Mouse (Mus musculus) myocyte (in vitro differentiated cells): Measurements from ENCODE around the gene Btrc. TPM values are rescaled to one million over a fixed set of nuclear protein-coding genes. Genes with fewer than 3 reads are reported as not detected.

ENCODE experiments used
- H3K27me3 ChIP-seq: one replicate; pipeline ENCODE4 v1.6.1; 2011; ENCODE audit not compliant: control insufficient read depth, insufficient read depth, insufficient read length
- H3K36me3 ChIP-seq: one replicate; pipeline ENCODE4 v1.6.1; 2011; ENCODE audit not compliant: control insufficient read depth, insufficient read depth
- H3K4me2 ChIP-seq: one replicate; pipeline ENCODE4 v1.6.1; 2011; ENCODE audit warnings: low read depth, control low read depth
- H3K4me3 ChIP-seq: one replicate; pipeline ENCODE4 v1.5.1; 2011; ENCODE audit warnings: mild to moderate bottlenecking, control low read depth, moderate library complexity
- H3K79me2 ChIP-seq: one replicate; pipeline ENCODE4 v1.6.1; 2011; ENCODE audit not compliant: control insufficient read depth, insufficient read depth
- H3ac ChIP-seq: one replicate; pipeline ENCODE4 v1.6.1; 2011; ENCODE audit not compliant: control insufficient read depth, insufficient read length
- CEBPB ChIP-seq: IDR thresholded peaks from 2 replicates; pipeline ENCODE4 v1.6.1; 2011; ENCODE audit warnings: mild to moderate bottlenecking, moderate library complexity; ENCODE audit not compliant: poor library complexity, insufficient read depth, severe bottlenecking
- E2F4 ChIP-seq: IDR thresholded peaks from one replicate; pipeline ENCODE4 v1.6.1; 2011; ENCODE audit warnings: mild to moderate bottlenecking, control low read depth, moderate library complexity; ENCODE audit not compliant: insufficient read depth
- MAX ChIP-seq: IDR thresholded peaks from one replicate; pipeline ENCODE4 v1.6.1; 2011; ENCODE audit warnings: low read depth, mild to moderate bottlenecking, control low read depth
- MYOD1 ChIP-seq, 3 experiments: IDR thresholded peaks; one replicate each; pipeline ENCODE4 v1.6.1; 2011; ENCODE audit warnings: control low read depth in 2 of 3, low read depth in 2 of 3, mild to moderate bottlenecking in 2 of 3, moderate library complexity in 1 of 3; ENCODE audit not compliant: insufficient read length in 2 of 3, control insufficient read depth in 1 of 3
- MYOG ChIP-seq, 3 experiments: IDR thresholded peaks; one replicate each; pipeline ENCODE4 v1.6.1; 2011; ENCODE audit warnings: control low read depth in 2 of 3, low read depth in 2 of 3, mild to moderate bottlenecking in 2 of 3; ENCODE audit not compliant: insufficient read length in 2 of 3, control insufficient read depth in 1 of 3, insufficient read depth in 1 of 3
- POLR2A ChIP-seq: IDR thresholded peaks from one replicate; pipeline ENCODE4 v1.6.1; 2011; ENCODE audit warnings: low read depth, mild to moderate bottlenecking, control low read depth, moderate library complexity; ENCODE audit not compliant: insufficient read length
- POLR2AphosphoS2 ChIP-seq: IDR thresholded peaks from one replicate; pipeline ENCODE4 v1.6.1; 2011; ENCODE audit warnings: low read depth, control low read depth; ENCODE audit not compliant: insufficient read length
- REST ChIP-seq: IDR thresholded peaks from one replicate; pipeline ENCODE4 v1.6.1; 2011; ENCODE audit warnings: mild to moderate bottlenecking, control low read depth, moderate library complexity; ENCODE audit not compliant: insufficient read depth, insufficient read length
- SRF ChIP-seq: IDR thresholded peaks from one replicate; pipeline ENCODE4 v1.6.1; 2011; ENCODE audit warnings: low read depth; ENCODE audit not compliant: control insufficient read depth, insufficient read length
- TCF12 ChIP-seq: IDR thresholded peaks from one replicate; pipeline ENCODE4 v1.6.1; 2011; ENCODE audit warnings: mild to moderate bottlenecking, control low read depth; ENCODE audit not compliant: poor library complexity, insufficient read depth, severe bottlenecking
- TCF3 ChIP-seq: IDR thresholded peaks from one replicate; pipeline ENCODE4 v1.6.1; 2011; ENCODE audit warnings: low read depth, control low read depth; ENCODE audit not compliant: insufficient read length
- USF1 ChIP-seq: IDR thresholded peaks from one replicate; pipeline ENCODE4 v1.6.1; 2011; ENCODE audit warnings: low read depth, mild to moderate bottlenecking, control low read depth, moderate library complexity
- polyA plus RNA-seq: library from polyadenylated mRNA; unstranded; fragments of >200 nt; fragmentation: generic; extraction: Trizol; gene quantifications from one replicate; pipeline ENCODE4 v1.2.1, GENCODE M21; 2012; ENCODE audit warnings: missing spikeins

Btrc gene
- polyA plus RNA-seq, 1 experiment: 17.0 TPM

DNA sequence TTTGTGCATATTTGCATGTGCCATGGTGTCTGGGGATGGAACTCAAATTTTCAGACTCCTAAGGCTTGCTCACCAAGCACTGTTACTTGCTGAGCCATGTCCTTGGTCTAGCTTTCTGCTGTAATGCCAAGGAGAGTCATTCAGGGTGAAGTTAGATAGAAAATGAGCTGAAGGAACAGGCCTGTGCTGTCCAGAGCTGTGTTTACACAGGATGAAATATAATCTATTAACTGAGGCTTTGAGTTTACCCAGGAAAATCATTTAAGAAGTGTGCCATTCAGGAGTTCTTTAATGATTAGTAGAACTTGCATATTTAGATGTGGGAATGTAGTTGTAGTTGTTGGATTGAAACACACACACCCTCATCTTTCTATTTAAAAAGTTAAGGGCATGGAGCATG, 54.1 kb downstream of the Btrc start:
- H3K36me3 ChIP-seq: no peaks in the 10 kb centered on the region
- TF ChIP-seq CEBPB (no peak), SRF (no peak), MYOG (IDR thresholded peaks at IDR 0.05; ENCODE audit: control insufficient read depth in 1 of 3, insufficient read depth in 1 of 3, insufficient read length in 2 of 3, low read depth in 2 of 3) (no peak), USF1 (no peak), POLR2AphosphoS2 (no peak), TCF12 (no peak), POLR2A (no peak), TCF3 (no peak)
- H3ac ChIP-seq: no peak overlapping the region
- no peaks in the 10 kb centered on the region for H3K79me2 ChIP-seq
- no peak overlapping the region for H3K4me3 ChIP-seq
- H3K27me3 ChIP-seq: no peaks in the 10 kb centered on the region
- H3K4me2 ChIP-seq: no peak overlapping the region

DNA sequence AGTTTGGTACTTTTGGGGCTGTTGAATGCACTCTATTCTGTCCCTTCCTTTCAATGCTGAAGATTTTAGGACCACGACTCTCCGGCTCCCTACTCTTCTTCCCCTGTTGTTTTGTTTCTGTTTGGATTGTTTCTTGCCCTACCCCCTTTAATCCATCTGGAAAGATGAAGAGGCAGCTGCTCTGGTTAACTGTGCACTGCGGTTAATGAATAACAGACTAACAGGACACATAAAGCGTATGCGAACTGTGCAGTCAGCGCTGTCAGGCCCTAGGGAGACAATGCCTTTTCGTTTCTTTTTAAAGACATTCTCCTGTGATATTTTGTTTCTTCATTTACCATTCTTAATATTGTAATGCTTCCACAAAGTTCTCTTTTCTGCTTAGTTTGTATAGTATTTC, 58.7 kb downstream of the Btrc start:
- Histone ChIP-seq H3K4me3 (no peak overlapping the region), H3K79me2 (no peaks in the 10 kb centered on the region), H3K27me3 (no peaks in the 10 kb centered on the region), H3K36me3 (no peaks in the 10 kb centered on the region), H3ac (no peak overlapping the region), H3K4me2 (no peak overlapping the region)
- TF ChIP-seq POLR2A (no peak), MAX (no peak), MYOD1 (IDR thresholded peaks at IDR 0.05; ENCODE audit: control insufficient read depth in 1 of 3, insufficient read length in 2 of 3, low read depth in 2 of 3) (no peak), POLR2AphosphoS2 (no peak), SRF (no peak), MYOG (IDR thresholded peaks at IDR 0.05; ENCODE audit: control insufficient read depth in 1 of 3, insufficient read depth in 1 of 3, insufficient read length in 2 of 3, low read depth in 2 of 3) (no peak), REST (no peak), TCF12 (no peak), CEBPB (no peak), TCF3 (no peak), USF1 (no peak), E2F4 (no peak)

DNA sequence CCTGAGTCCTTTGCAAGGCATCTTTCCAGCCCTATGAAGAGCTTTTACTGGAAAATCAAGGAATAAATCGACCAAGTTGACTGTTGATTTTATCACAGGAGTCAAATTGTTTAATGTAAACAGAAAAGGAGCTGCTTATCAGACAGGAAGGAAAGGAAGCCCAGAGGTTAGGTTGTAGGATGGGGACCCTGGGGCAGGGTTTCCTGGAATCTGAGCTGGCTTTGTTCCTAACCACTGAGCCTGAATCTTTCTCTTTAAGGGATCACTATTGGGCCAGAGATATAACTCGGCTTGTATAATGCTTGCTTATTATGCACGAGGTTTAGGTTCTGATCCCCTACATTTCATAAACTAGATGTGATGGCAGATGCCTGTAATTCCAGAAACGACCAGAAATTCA, 64.6 kb downstream of the Btrc start:
- no peaks in the 10 kb centered on the region for H3K27me3 ChIP-seq
- no peak overlapping the region for H3ac ChIP-seq
- no peaks in the 10 kb centered on the region for H3K79me2 ChIP-seq
- no peak overlapping the region for H3K4me2 ChIP-seq
- no peak for TF ChIP-seq E2F4
- no peak for TF ChIP-seq USF1
- TF ChIP-seq POLR2AphosphoS2: no peak
- no peak for TF ChIP-seq MYOG (IDR thresholded peaks at IDR 0.05; ENCODE audit: control insufficient read depth in 1 of 3, insufficient read depth in 1 of 3, insufficient read length in 2 of 3, low read depth in 2 of 3)
- no peak for TF ChIP-seq REST
- TF ChIP-seq CEBPB: no peak
- TF ChIP-seq TCF3: no peak
- no peak for TF ChIP-seq TCF12
- TF ChIP-seq MAX: no peak
- no peak for TF ChIP-seq MYOD1 (IDR thresholded peaks at IDR 0.05; ENCODE audit: control insufficient read depth in 1 of 3, insufficient read length in 2 of 3, low read depth in 2 of 3)
- TF ChIP-seq SRF: no peak
- TF ChIP-seq POLR2A: no peak
- no peaks in the 10 kb centered on the region for H3K36me3 ChIP-seq
- no peak overlapping the region for H3K4me3 ChIP-seq

DNA sequence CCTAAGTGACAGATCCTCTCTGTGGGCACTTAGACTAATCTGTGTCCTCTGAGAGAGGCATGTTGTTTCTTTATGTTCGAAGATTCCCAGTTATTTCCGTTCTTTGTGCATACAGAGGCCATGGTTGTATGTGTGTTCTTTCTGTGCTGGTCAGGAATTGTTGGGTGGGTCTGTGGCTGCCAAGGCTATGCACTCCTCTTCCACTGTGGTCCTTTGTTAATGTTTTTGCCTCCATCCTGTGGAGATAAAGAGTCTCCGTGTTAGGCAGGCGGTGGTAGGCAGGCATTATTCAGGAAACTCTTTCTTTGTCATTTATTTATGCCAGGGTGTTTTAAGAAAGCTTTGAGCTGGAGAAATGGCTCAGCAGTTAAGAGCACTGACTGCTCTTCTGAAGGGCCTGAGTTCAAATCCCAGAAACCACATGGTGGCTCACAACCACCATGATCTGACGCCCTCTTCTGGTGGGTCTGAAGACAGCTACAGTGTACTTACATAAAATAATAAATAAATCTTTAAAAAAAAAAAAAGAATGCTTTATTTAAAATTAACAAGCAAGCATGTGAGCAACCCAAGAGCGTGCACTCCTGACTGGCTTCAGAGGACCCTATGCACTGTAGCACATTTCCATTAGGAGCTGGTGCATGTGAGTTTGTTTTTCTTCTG, 67.6 kb downstream of the Btrc start:
- Histone ChIP-seq H3ac (no peak overlapping the region), H3K27me3 (no peaks in the 10 kb centered on the region), H3K4me2 (no peak overlapping the region), H3K79me2 (no peaks in the 10 kb centered on the region), H3K36me3 (no peaks in the 10 kb centered on the region), H3K4me3 (no peak overlapping the region)
- TF ChIP-seq TCF3: no peak
- no peak for TF ChIP-seq TCF12
- TF ChIP-seq SRF: no peak
- TF ChIP-seq MYOD1 (IDR thresholded peaks at IDR 0.05; ENCODE audit: control insufficient read depth in 1 of 3, insufficient read length in 2 of 3, low read depth in 2 of 3): no peak
- TF ChIP-seq POLR2AphosphoS2: no peak
- no peak for TF ChIP-seq MYOG (IDR thresholded peaks at IDR 0.05; ENCODE audit: control insufficient read depth in 1 of 3, insufficient read depth in 1 of 3, insufficient read length in 2 of 3, low read depth in 2 of 3)
- TF ChIP-seq REST: no peak
- no peak for TF ChIP-seq USF1
- TF ChIP-seq POLR2A: no peak
- TF ChIP-seq CEBPB: no peak
- no peak for TF ChIP-seq E2F4
- no peak for TF ChIP-seq MAX
